Mouse (Mus musculus) midbrain, embryonic 11.5 days (tissue): ENCODE results near the gene Gm29427. TPM values are rescaled to one million over a fixed set of nuclear protein-coding genes. Genes with fewer than 3 reads are reported as not detected.

Source experiments
- ATAC-seq: fragments of 200-750 bp; cut with Nextera tagmentation; 2 replicates; pipeline ENCODE4 v1.8.0; 2017; ENCODE audit warnings: moderate TSS enrichment, moderate library complexity; ENCODE audit not compliant: low FRiP score
- DNase-seq: peaks from one replicate; pipeline ENCODE4 v3.0.0; 2015; ENCODE audit warnings: low spot score; ENCODE audit errors: missing footprints
- H3K27ac ChIP-seq: fragments of 300-500 bp; sonication (generic); 2 replicates; pipeline ENCODE4 v1.5.1; 2014; ENCODE audit warnings: low read depth, low read length
- H3K27me3 ChIP-seq: fragments of 300-500 bp; sonication (generic); 2 replicates; pipeline ENCODE4 v1.6.1; 2014; ENCODE audit warnings: mild to moderate bottlenecking, low read length, moderate library complexity, mixed read lengths; ENCODE audit not compliant: control insufficient read depth, insufficient read depth
- H3K36me3 ChIP-seq: fragments of 300-500 bp; sonication (generic); 2 replicates; pipeline ENCODE4 v1.6.1; 2014; ENCODE audit warnings: mild to moderate bottlenecking, low read length, moderate library complexity, mixed read lengths; ENCODE audit not compliant: control insufficient read depth, insufficient read depth
- H3K4me1 ChIP-seq: fragments of 300-500 bp; sonication (generic); 2 replicates; pipeline ENCODE4 v1.6.1; 2014; ENCODE audit warnings: low read length; ENCODE audit not compliant: control insufficient read depth, insufficient read depth
- H3K4me2 ChIP-seq: fragments of 300-500 bp; sonication (generic); 2 replicates; pipeline ENCODE4 v1.6.1; 2014; ENCODE audit warnings: mild to moderate bottlenecking, moderate library complexity
- H3K4me3 ChIP-seq: fragments of 300-500 bp; sonication (generic); 2 replicates; pipeline ENCODE4 v1.5.1; 2014; ENCODE audit warnings: low read depth, low read length
- H3K9ac ChIP-seq: fragments of 300-500 bp; sonication (generic); 2 replicates; pipeline ENCODE4 v1.6.1; 2014; ENCODE audit warnings: low read length
- H3K9me3 ChIP-seq: fragments of 300-500 bp; sonication (generic); 2 replicates; pipeline ENCODE4 v1.6.1; 2016; ENCODE audit warnings: low read length; ENCODE audit not compliant: control insufficient read depth
- WGBS: fragments of 180-500 bp; shearing (Covaris S2); extraction: QIAGEN DNeasy Blood & Tissue Kit; methylation state at CpG from one replicate; pipeline ENCODE4 v1.1.7; 2014; 5-methylcytosine and 5-hydroxymethylcytosine counted together
- polyA plus RNA-seq: library from polyadenylated mRNA; unstranded; fragments of >200 nt; fragmentation: Nextera tagmentation; extraction: Ambion mirVana; gene quantifications from 2 replicates; pipeline ENCODE4 v1.2.1, GENCODE M21; 2014

Gm29427 gene
- polyA plus RNA-seq, 1 experiment from 2014 or later, result not detected

- H3K9ac ChIP-seq, result no peak overlapping the region
- H3K27me3 ChIP-seq, result no peaks in the 10 kb centered on the region
- DNase-seq (peak; percentile 77), ATAC-seq (no peak)
- no peak overlapping the region for H3K4me2 ChIP-seq
- H3K36me3 ChIP-seq, result no peaks in the 10 kb centered on the region
- H3K4me3 ChIP-seq, result no peak overlapping the region
- H3K27ac ChIP-seq, result no peak overlapping the region
- H3K9me3 ChIP-seq, result no peaks in the 10 kb centered on the region
- WGBS, result 73% methylated on average over 5 of the region's 5 CpGs
- peaks cover 4% of the 10 kb centered on the region; the same call in 1 of the 2 replicates for H3K4me1 ChIP-seq
These were observed 18.9 kb upstream of the Gm29427 start for GRCm38 (mm10) chr1:130734452-130734851.

GRCm38 (mm10) chr1:130733671-130734070 lies 18.1 kb upstream of the Gm29427 start:
- Histone ChIP-seq H3K9ac (no peak overlapping the region), H3K27me3 (no peaks in the 10 kb centered on the region), H3K36me3 (no peaks in the 10 kb centered on the region), H3K4me2 (no peak overlapping the region), H3K4me1 (peaks cover 4% of the 10 kb centered on the region; the same call in 1 of the 2 replicates), H3K27ac (no peak overlapping the region), H3K4me3 (no peak overlapping the region), H3K9me3 (no peaks in the 10 kb centered on the region)
- ATAC-seq (no peak), DNase-seq (no peak)
- WGBS, result 91% methylated on average over 4 of the region's 4 CpGs

GRCm38 (mm10) chr1:130732706-130733658 lies 17.4 kb upstream of the Gm29427 start:
- no peak overlapping the region for H3K9ac ChIP-seq
- H3K27ac ChIP-seq, result no peak overlapping the region
- peaks cover 4% of the 10 kb centered on the region; the same call in 1 of the 2 replicates for H3K4me1 ChIP-seq
- H3K27me3 ChIP-seq, result no peaks in the 10 kb centered on the region
- no peak for ATAC-seq
- H3K4me3 ChIP-seq, result no peak overlapping the region
- 89% methylated on average over 13 of the region's 13 CpGs for WGBS
- DNase-seq, result peak; percentile 72
- no peaks in the 10 kb centered on the region for H3K36me3 ChIP-seq
- no peak overlapping the region for H3K4me2 ChIP-seq
- H3K9me3 ChIP-seq, result no peaks in the 10 kb centered on the region

- peaks cover 4% of the 10 kb centered on the region; the same call in 1 of the 2 replicates for H3K4me1 ChIP-seq
- WGBS, result 7% methylated on average over 10 of the region's 10 CpGs
- H3K36me3 ChIP-seq, result no peaks in the 10 kb centered on the region
- H3K27me3 ChIP-seq, result no peaks in the 10 kb centered on the region
- H3K9ac ChIP-seq, result no peak within 1 kb of the TSS
- DNase-seq, result peak; percentile 79
- H3K4me2 ChIP-seq, result peak within 1 kb of the TSS; percentile 10; the same call in 1 of the 2 replicates
- H3K27ac ChIP-seq, result no peak within 1 kb of the TSS
- ATAC-seq, result peak; percentile 70
- no peak within 1 kb of the TSS for H3K4me3 ChIP-seq
- no peaks in the 10 kb centered on the region for H3K9me3 ChIP-seq
These were observed 16.2 kb upstream of the Gm29427 start, which contains the start of gene AA986860 for GRCm38 (mm10) chr1:130731741-130732337. AA986860 (plus strand) TSS chr1:130731976.

- no peak within 1 kb of the TSS for H3K27ac ChIP-seq
- H3K9me3 ChIP-seq, result no peaks in the 10 kb centered on the region
- DNase-seq (no peak), ATAC-seq (no peak)
- 86% methylated on average over 2 of the region's 2 CpGs for WGBS
- no peaks in the 10 kb centered on the region for H3K36me3 ChIP-seq
- no peak within 1 kb of the TSS for H3K4me3 ChIP-seq
- no peaks in the 10 kb centered on the region for H3K27me3 ChIP-seq
- peaks cover 4% of the 10 kb centered on the region; the same call in 1 of the 2 replicates for H3K4me1 ChIP-seq
- H3K9ac ChIP-seq, result no peak within 1 kb of the TSS
- H3K4me2 ChIP-seq, result no peak within 1 kb of the TSS
These were observed 13.6 kb upstream of the Gm29427 start, which contains the start of gene Pfkfb2 for GRCm38 (mm10) chr1:130729153-130729552. Pfkfb2 (minus strand) TSS chr1:130729253.

- Histone ChIP-seq H3K36me3 (no peaks in the 10 kb centered on the region), H3K9ac (no peak overlapping the region), H3K27me3 (no peaks in the 10 kb centered on the region), H3K4me2 (no peak overlapping the region), H3K9me3 (no peaks in the 10 kb centered on the region), H3K4me1 (peaks cover 4% of the 10 kb centered on the region; the same call in 1 of the 2 replicates), H3K27ac (no peak overlapping the region), H3K4me3 (no peak overlapping the region)
- 89% methylated on average over 3 of the region's 3 CpGs for WGBS
- no peak for ATAC-seq
- no peak for DNase-seq
These were observed 13.1 kb upstream of the Gm29427 start for GRCm38 (mm10) chr1:130728708-130729107.

GRCm38 (mm10) chr1:130728070-130728469 lies 12.5 kb upstream of the Gm29427 start:
- no peaks in the 10 kb centered on the region for H3K27me3 ChIP-seq
- H3K36me3 ChIP-seq, result no peaks in the 10 kb centered on the region
- DNase-seq (peak; percentile 60), ATAC-seq (no peak)
- H3K9ac ChIP-seq, result no peak overlapping the region
- no peak overlapping the region for H3K27ac ChIP-seq
- no peaks in the 10 kb centered on the region for H3K9me3 ChIP-seq
- no peak overlapping the region for H3K4me2 ChIP-seq
- 69% methylated on average over 1 of the region's 1 CpGs for WGBS
- H3K4me3 ChIP-seq, result no peak overlapping the region
- H3K4me1 ChIP-seq, result peaks cover 4% of the 10 kb centered on the region; the same call in 1 of the 2 replicates

GRCm38 (mm10) chr1:130726396-130726795 lies 10.8 kb upstream of the Gm29427 start:
- H3K9ac ChIP-seq, result no peak overlapping the region
- WGBS, result 79% methylated on average over 2 of the region's 2 CpGs
- no peak overlapping the region for H3K27ac ChIP-seq
- H3K4me3 ChIP-seq, result no peak overlapping the region
- H3K9me3 ChIP-seq, result no peaks in the 10 kb centered on the region
- no peaks in the 10 kb centered on the region for H3K27me3 ChIP-seq
- peaks cover under 1% of the 10 kb centered on the region; the same call in 1 of the 2 replicates for H3K4me1 ChIP-seq
- H3K4me2 ChIP-seq, result no peak overlapping the region
- ATAC-seq (no peak), DNase-seq (no peak)
- H3K36me3 ChIP-seq, result no peaks in the 10 kb centered on the region

GRCm38 (mm10) chr1:130724206-130724605 lies 8.6 kb upstream of the Gm29427 start:
- no peak for DNase-seq
- Histone ChIP-seq H3K4me3 (no peak overlapping the region), H3K9me3 (no peaks in the 10 kb centered on the region), H3K27ac (no peak overlapping the region), H3K4me2 (no peak overlapping the region), H3K4me1 (no peaks in the 10 kb centered on the region), H3K9ac (no peak overlapping the region), H3K27me3 (no peaks in the 10 kb centered on the region), H3K36me3 (no peaks in the 10 kb centered on the region)
- WGBS, result 93% methylated on average over 5 of the region's 5 CpGs
- ATAC-seq, result no peak
